Mouse (Mus musculus) brain, embryonic 14.5 days (tissue): ENCODE measurements around the gene Akap7.

Experiments
- CTCF ChIP-seq: fragments of 200-500 bp; IDR thresholded peaks from 2 replicates; pipeline ENCODE4 v1.5.1; 2012; ENCODE audit warnings: inconsistent platforms, mild to moderate bottlenecking, moderate library complexity, borderline replicate concordance; ENCODE audit not compliant: insufficient read depth, insufficient read length; ENCODE audit errors: extremely low read depth
- POLR2A ChIP-seq: fragments of 200-500 bp; IDR thresholded peaks from 2 replicates; pipeline ENCODE4 v1.6.1; 2012; ENCODE audit warnings: mild to moderate bottlenecking, inconsistent platforms, borderline replicate concordance; ENCODE audit not compliant: poor library complexity, insufficient read depth, insufficient read length, severe bottlenecking; ENCODE audit errors: extremely low read depth

DNA sequence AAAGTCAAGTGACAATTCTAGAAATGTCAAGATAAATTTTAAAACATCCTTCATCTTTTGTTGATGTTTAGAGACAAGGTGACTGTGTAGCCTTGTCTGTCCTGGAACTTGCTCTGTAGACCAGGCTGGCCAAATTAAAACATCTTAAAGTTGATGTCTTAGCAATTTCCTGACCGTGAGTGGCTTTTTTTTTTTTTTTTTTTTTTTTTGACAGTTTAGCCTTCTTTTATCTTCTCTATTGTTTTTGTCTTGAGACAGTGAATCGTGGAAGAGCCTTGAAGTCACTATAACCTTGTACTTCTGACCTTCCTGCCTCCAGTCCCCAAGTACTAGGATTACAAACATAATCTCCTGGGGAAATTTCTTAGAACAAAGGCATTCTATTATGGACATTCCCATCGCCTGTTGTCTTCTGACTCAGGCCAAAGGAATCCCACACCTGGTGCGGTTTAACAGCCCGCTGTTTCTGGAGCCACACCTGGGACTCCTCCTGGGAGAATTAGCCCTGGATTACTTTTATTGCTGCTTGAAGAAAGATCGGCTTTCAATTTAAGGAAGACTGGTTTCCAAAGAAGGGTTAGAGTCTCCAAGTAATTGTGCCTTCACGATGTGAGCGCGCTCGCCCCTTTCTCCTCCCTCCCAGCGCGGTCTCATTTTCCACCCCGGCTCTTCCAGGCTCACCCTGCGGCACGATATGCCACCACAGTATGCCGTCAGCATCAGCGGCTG lies 6.3 kb upstream of the Akap7 start:
- TF ChIP-seq CTCF = no peak
- TF ChIP-seq POLR2A = no peak
